Mouse (Mus musculus) NIH3T3 (cell line): ENCODE results near the gene H2-Oa.

Experiments
- DNase-seq: peaks from one replicate; pipeline ENCODE4 v3.0.0-alpha.2; 2012; ENCODE audit warnings: low read depth

H2-Oa gene

DNA sequence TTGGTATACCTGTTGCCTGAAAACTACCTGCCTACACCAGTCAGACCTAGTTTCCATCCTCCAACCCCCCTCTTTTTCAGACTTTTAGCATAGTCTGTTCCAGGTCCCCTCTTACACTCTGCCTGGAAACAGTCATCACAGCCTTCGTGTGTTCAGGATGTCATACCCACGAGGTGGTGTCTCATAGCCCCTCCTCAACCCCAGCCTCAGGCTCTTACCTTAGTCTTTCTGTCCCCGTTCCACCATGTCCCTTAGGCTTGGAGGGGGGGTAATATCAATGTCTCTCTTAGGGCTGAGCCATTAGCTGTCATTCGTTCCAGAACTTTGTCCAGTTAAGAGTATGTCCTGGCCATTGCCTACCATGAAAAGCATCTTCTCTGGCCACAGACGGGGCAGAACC lies 9.0 kb downstream of the H2-Oa start:
- DNase-seq = no peak

DNA sequence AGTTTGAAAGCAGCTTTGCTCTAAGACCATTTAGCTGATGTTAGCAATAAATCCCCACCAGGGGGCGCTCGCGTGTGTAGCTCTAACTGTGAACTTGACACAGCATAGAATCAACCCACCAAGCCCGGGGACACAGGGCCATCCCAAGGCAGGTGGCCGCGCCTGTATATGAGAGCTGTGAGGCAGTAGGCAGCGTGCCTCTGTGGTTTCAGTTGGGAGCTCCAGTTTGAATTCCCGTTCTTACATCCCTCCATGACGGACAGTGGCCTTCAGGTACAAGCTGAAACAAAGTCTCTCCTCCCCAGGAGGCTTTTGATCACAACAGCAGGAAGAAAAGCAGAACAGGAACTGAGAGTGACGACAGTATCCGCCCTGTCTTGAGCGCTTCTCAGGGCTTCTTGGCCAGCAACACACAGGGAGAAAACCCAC lies 9.5 kb downstream of the H2-Oa start:
- DNase-seq = peak; percentile 94

GRCm38 (mm10) chr17:34102831-34103230 lies 10.7 kb downstream of the H2-Oa start:
- no peak for DNase-seq

DNA sequence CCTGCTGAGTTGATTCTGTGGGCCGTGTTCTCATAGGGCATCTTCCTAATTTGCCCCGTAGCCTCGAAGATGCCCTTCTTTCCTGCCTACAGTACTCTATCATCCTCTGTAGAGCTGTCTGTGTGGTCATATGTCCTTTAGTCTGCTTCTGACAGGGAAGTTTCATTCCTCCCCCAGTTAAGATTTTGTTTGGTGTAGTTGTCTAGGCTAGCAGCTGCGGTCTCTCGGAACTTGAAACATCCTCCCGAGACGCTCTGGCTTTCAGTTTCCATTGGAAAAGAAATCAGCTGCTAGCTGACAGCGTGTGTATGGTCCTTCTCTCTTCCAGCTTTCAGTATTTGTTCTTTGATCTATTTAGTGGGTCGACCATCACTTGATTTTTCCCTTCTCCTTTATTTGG lies 12.7 kb downstream of the H2-Oa start:
- DNase-seq = no peak

DNA sequence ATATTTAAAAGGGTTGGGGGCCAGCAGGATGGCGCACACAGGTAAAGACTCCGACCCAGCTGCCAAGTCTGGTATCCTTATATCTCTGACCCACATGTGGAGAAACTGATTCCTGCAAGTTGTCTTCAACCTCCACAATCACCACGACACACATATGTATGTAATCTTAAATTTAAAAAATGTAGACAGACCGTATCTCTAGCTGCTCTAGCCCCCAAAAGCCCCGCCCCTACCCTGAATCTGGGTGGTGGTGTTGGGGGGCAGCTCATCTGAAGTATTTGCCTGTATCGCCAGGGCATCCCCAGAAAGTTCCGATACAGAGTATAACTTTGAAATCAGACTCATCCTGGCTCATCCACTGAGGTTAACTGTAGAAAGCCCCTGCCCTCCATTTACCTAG lies 14.4 kb downstream of the H2-Oa start:
- no peak for DNase-seq

DNA sequence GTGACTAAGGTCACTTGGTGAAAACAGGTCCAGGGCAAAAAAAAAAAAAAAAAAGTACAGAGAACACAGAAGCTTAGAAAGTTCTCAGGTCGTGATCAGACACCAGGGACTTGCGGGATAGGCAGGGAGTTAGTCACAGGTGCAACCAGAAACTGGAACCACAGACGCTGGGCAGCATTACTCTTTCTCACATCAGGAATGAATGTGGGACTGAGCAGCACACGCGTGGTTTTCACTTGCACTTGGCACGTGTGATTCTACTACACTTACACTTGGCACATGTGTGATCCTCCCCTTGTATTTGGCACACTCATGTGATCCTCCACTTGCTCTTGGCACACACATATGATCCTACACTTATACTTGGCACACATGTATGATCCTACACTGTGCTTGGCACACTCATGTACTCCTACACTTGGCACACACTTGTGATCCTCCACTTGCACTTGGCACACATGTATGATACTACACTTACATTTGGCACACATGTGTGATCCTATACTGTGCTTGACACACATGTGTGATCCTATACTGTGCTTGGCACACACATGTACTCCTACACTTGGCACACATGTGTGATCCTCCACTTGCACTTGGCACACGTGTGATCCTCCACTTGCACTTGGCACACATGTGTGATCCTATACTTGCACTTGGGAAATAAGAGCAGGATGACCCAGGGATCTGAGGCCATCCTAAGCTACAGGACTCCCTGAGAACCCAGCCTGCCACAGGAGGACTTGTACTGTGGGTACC lies 15.1 kb downstream of the H2-Oa start:
- DNase-seq = no peak

DNA sequence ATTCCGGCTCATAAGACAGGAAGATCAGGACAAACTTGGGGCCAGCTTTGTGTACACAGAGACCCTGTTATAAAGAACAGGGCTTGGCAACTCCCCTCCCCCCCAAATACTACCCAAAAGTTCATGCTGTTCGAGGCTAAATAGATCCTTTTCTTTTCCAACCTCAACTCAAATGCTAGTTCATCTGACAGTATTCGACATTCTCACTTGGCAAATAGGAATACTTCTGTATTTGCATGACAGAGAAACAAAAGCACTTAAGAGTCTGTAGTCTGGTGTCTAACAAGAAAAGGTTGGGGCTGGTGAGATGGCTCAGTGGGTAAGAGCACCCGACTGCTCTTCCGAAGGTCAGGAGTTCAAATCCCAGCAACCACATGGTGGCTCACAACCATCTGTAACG lies 16.3 kb downstream of the H2-Oa start:
- no peak for DNase-seq

DNA sequence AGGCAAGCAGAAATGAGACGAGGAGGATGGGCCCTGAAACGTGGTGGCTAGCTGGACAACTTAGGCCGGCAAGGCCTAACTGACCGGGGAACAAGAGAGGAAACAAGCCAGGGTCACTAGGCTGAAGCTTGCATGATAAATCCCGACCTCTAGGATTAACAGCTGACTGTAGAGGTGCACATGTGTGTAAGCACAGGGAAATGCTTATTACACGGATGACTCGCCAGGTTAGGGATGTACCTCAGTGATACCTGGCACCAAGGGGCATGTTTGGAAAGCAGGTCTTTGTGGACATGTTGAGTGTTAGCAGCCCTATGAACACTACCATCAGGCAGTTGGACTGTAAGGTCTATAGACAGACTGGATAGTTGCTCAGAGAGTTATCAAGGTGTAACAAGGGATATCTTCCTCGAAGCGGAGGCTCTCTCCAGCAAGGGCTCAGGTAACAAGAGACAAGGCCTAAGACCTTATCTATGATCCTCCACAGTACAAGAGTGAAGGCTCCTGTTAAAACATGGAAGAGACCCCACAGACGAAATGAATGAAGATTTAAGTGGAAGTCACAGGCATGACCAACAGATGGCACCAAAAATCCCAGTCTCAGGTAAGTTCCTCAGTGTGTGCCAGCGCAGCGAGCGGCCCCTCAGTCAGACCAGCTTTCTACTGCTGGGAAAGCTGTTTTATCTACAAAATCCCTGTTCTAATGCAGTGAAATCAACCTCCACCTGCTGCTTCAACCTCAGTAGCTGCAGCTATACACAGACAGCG lies 17.1 kb downstream of the H2-Oa start:
- DNase-seq = peak; percentile 52

DNA sequence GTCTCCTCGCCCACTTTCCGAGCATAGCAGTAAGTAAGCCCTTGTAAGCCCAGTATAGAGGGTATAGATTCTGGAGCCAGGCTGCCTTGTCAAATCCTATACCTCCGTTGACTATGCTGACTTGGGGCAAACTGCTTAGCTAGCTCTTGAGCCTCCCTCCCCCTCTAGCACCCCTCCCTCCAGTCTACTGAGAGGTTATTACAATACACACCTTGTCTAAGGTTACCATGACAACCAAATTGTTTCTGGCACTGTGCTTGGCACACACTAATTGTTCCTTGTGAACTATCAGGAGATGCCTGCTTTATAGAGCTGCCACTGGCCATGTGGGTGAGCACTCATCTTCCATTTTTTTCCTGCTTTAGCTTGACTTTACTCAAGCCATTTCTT lies 17.7 kb downstream of the H2-Oa start:
- DNase-seq = no peak

DNA sequence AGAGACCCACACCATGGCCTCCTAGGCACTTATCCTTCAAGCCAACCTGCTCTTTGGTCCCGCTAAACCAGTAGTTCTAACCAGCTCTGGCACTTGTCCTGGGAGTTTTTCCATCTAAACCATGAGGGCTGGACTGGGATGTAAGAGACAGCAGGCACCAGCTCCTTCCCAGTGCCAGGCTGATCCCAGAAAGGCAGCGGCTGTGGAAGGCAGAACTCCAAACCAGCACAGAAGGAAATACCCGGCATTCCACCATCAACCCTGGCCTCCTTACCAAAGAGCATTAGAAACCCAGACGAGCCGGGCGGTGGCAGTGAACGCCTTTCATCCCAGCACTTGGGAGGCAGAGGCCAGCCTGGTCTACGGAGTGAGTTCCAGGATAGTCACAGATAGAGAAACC lies 18.2 kb downstream of the H2-Oa start:
- no peak for DNase-seq

DNA sequence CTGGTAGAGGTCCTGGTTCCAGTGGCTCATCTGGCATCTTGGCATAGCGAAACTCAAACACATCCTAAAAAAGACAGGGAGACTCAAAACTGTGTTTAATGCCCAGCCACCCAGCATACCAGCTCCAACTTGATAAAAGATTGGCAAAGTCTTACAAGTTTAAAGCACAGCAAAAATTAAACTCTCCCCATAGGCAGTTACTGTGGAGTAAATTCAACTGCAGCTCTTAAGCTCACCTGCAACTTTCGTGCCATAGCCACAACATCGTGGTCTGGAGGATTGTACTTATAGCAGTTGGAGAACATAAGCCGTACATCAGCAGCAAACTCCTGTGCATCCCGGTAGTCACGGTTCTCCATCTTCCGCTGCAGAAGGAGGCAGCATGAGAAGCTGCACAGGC lies 22.0 kb downstream of the H2-Oa start:
- no peak for DNase-seq

GRCm38 (mm10) chr17:34116736-34117370 lies 24.7 kb downstream of the H2-Oa start:
- peak; percentile 27 for DNase-seq

- peak; percentile 66 for DNase-seq
These were observed 25.4 kb downstream of the H2-Oa start for GRCm38 (mm10) chr17:34117421-34118112.

- DNase-seq = peak; percentile 57
These were observed 26.2 kb downstream of the H2-Oa start for GRCm38 (mm10) chr17:34118113-34118872.

DNA sequence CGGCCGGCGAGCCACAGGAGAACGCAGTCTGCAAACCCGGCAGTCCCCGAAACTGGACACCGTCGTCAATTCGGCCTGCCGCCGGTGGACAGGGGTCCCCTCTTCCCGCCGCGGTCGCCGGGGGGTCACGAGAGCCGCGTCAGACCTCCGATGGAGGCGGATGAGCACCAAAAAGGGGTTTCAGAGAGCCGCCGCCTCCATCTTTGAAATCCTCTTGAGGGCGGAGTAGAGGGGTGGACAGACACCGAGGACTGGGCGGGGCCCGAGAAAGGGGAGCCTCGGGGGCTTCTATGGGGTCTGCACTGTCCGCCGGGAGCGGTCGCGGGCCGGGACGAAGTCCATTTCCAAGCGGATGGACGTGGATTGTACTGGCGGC lies 26.7 kb downstream of the H2-Oa start:
- no peak for DNase-seq

GRCm38 (mm10) chr17:34119249-34120179 lies 27.4 kb downstream of the H2-Oa start, which contains the start of gene H2-DMa:
Gene H2-DMa (plus strand): TSS chr17:34119541.
- peak; percentile 100 for DNase-seq

GRCm38 (mm10) chr17:34120180-34120723 lies 28.1 kb downstream of the H2-Oa start:
- peak; percentile 98 for DNase-seq

GRCm38 (mm10) chr17:34120814-34121171 lies 28.7 kb downstream of the H2-Oa start:
- no peak for DNase-seq

- DNase-seq = peak; percentile 99
These were observed 29.2 kb downstream of the H2-Oa start for GRCm38 (mm10) chr17:34121172-34121878.

- peak; percentile 82 for DNase-seq
These were observed 29.7 kb downstream of the H2-Oa start for GRCm38 (mm10) chr17:34121879-34122187.
